Mouse (Mus musculus): Measurements from ENCODE around the gene Olfr15. TPM values are rescaled to one million over a fixed set of nuclear protein-coding genes. Genes with fewer than 3 reads are reported as not detected.
"Not testable (repeated sequence)": the region's sequence is repeated elsewhere in the genome, so short reads cannot be mapped to it uniquely, and the experiment has no call there.

Olfr15 gene
- polyA plus RNA-seq, 1 experiment from 2014 or later: not detected

DNA sequence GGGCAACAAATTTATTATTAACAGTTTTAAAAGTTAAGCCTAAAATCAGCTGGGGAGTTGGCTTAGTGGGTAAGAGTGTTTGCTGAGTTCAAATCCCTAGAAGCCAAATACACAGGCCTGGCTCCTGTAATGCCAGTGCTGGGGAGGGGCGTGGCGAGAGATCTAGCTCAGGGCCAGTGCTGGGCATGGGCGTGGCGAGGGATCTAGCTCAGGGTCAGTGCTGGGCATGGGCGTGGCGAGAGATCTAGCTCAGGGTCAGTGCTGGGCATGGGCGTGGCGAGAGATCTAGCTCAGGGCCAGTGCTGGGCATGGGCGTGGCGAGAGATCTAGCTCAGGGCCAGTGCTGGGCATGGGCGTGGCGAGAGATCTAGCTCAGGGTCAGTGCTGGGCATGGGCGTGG lies 20.6 kb downstream of the Olfr15 start:
- not testable (repeated sequence) for ATAC-seq (ENCODE audit: insufficient number of reproducible peaks, insufficient read depth, low FRiP score, low read depth); H3K36me3 ChIP-seq (ENCODE audit: control insufficient read depth, insufficient read depth, low read length); H3K4me2 ChIP-seq (ENCODE audit: low read length); H3K4me3 ChIP-seq (ENCODE audit: control insufficient read depth in 1 of 2, insufficient read depth in 1 of 2, low read depth in 1 of 2, low read length in 2 of 2); H3K27ac ChIP-seq (replicated peaks in 1 of 2; ENCODE audit: control insufficient read depth in 1 of 2, insufficient read depth in 1 of 2, low read depth in 2 of 2, low read length in 2 of 2); H3K9me3 ChIP-seq (ENCODE audit: control insufficient read depth, low read length); H3K4me1 ChIP-seq (ENCODE audit: control insufficient read depth in 2 of 2, insufficient read depth in 2 of 2, low read length in 2 of 2); H3K9ac ChIP-seq (ENCODE audit: low read length); H3K27me3 ChIP-seq (ENCODE audit: control insufficient read depth, insufficient read depth, low read length)
- 89% methylated on average over 13 of the region's 13 CpGs for WGBS

DNA sequence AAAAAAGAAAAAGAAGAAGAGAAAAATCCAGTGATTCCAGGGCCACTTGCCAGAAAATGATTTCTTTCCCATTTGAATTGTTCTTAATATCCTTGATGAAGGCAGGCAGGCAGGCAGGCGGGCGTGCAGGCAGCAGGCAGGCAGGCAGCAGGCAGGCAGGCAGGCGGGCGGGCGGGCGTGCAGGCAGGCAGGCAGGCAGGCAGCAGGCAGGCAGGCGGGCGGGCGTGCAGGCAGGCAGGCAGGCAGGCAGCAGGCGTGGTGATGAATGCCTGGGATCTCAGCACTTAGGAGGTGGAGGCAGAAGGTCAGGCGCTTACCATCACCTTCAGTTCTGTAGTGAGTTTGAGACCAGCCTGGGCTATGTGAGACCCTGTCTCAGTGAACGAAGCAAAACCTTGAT lies 21.9 kb downstream of the Olfr15 start:
- ATAC-seq (ENCODE audit: insufficient number of reproducible peaks, insufficient read depth, low FRiP score, low read depth): no peak
- H3K27me3 ChIP-seq (ENCODE audit: control insufficient read depth, insufficient read depth, low read length): no peaks in the 10 kb centered on the region
- no peak overlapping the region for H3K4me3 ChIP-seq (ENCODE audit: control insufficient read depth in 1 of 2, insufficient read depth in 1 of 2, low read depth in 1 of 2, low read length in 2 of 2)

DNA sequence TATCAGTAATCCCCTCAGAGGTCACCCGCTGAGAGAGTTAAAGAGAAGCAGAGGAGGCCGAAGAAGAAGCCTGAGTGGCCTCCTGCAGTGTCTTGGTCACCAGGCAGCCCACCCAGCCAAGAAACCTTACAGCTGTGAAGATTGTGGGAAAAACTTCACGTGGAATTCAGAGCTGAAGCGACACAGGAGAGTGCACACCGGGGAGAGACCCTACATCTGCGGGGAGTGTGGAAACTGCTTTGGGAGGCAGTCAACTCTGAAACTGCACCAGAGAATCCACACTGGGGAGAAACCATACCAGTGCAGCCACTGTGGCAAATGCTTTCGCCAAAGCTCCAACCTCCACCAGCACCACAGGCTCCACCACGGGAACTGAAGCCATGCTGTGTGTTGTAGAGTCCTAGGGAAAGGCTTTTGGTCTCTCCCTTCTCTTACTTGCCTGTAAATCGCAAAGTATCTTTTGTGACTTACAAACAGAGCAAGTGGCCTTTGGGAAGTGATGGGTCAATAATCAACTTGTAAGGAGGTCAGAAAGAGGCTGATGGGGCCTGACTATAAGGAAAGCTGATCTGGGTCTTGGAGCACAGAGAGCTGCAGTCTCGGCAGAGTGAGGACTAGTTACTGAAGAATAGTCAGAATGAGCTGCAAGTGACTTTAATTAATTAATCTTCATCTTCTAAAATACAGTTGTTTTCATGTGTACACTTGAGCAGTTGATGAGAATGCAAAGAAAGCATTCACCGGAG lies 23.9 kb downstream of the Olfr15 start:
- WGBS: 60% methylated on average over 11 of the region's 11 CpGs

More for the DNA sequence above, 21.9 kb downstream of the Olfr15 start:
- Histone ChIP-seq H3K4me1 (ENCODE audit: control insufficient read depth in 2 of 2, insufficient read depth in 2 of 2, low read length in 2 of 2) (peaks cover 1 to 5% of the 10 kb centered on the region in 2 experiments; a peak in 2 of 4 replicates), H3K4me2 (ENCODE audit: low read length) (no peak overlapping the region), H3K9me3 (ENCODE audit: control insufficient read depth, low read length) (no peaks in the 10 kb centered on the region), H3K27ac (replicated peaks in 1 of 2; ENCODE audit: control insufficient read depth in 1 of 2, insufficient read depth in 1 of 2, low read depth in 2 of 2, low read length in 2 of 2) (no peak overlapping the region), H3K36me3 (ENCODE audit: control insufficient read depth, insufficient read depth, low read length) (no peaks in the 10 kb centered on the region), H3K9ac (ENCODE audit: low read length) (no peak overlapping the region)
- 16% methylated on average over 11 of the region's 12 CpGs for WGBS

DNA sequence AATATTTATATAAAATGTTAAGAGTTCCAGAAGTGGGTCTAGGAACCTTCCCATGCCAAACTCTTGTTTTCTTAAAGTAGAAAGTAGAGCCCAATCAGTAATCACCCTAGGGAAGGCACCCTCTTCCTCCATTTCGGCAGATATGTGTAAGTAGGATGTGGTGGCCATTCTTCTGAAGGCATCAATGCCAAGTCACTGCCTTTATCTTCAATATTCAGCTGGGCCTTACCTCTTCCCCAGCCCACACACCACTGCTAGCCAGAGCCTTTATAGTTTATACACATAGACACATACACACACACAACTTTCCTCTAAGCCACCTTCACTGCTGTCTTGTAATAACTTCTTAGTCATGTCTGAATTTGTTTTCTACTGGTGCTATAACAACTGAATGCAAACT lies 25.1 kb downstream of the Olfr15 start:
- Histone ChIP-seq H3K9ac (ENCODE audit: low read length) (no peak overlapping the region), H3K4me3 (ENCODE audit: control insufficient read depth in 1 of 2, insufficient read depth in 1 of 2, low read depth in 1 of 2, low read length in 2 of 2) (no peak overlapping the region), H3K9me3 (ENCODE audit: control insufficient read depth, low read length) (no peaks in the 10 kb centered on the region), H3K27me3 (ENCODE audit: control insufficient read depth, insufficient read depth, low read length) (no peaks in the 10 kb centered on the region), H3K4me2 (ENCODE audit: low read length) (no peak overlapping the region), H3K4me1 (ENCODE audit: control insufficient read depth in 2 of 2, insufficient read depth in 2 of 2, low read length in 2 of 2) (no peaks in the 10 kb centered on the region), H3K36me3 (ENCODE audit: control insufficient read depth, insufficient read depth, low read length) (peaks cover 5% of the 10 kb centered on the region), H3K27ac (replicated peaks in 1 of 2; ENCODE audit: control insufficient read depth in 1 of 2, insufficient read depth in 1 of 2, low read depth in 2 of 2, low read length in 2 of 2) (no peak overlapping the region)
- WGBS: 69% methylated on average over 1 of the region's 1 CpGs
- ATAC-seq (ENCODE audit: insufficient number of reproducible peaks, insufficient read depth, low FRiP score, low read depth): no peak

More for the DNA sequence above, 23.9 kb downstream of the Olfr15 start:
- H3K36me3 ChIP-seq (ENCODE audit: control insufficient read depth, insufficient read depth, low read length): no peaks in the 10 kb centered on the region
- no peak overlapping the region for H3K4me2 ChIP-seq (ENCODE audit: low read length)
- H3K9ac ChIP-seq (ENCODE audit: low read length): no peak overlapping the region
- no peak overlapping the region for H3K27ac ChIP-seq (replicated peaks in 1 of 2; ENCODE audit: control insufficient read depth in 1 of 2, insufficient read depth in 1 of 2, low read depth in 2 of 2, low read length in 2 of 2)
- H3K4me1 ChIP-seq (ENCODE audit: control insufficient read depth in 2 of 2, insufficient read depth in 2 of 2, low read length in 2 of 2): no peaks in the 10 kb centered on the region
- H3K4me3 ChIP-seq (ENCODE audit: control insufficient read depth in 1 of 2, insufficient read depth in 1 of 2, low read depth in 1 of 2, low read length in 2 of 2): no peak overlapping the region
- ATAC-seq (ENCODE audit: insufficient number of reproducible peaks, insufficient read depth, low FRiP score, low read depth): no peak
- no peaks in the 10 kb centered on the region for H3K27me3 ChIP-seq (ENCODE audit: control insufficient read depth, insufficient read depth, low read length)
- H3K9me3 ChIP-seq (ENCODE audit: control insufficient read depth, low read length): no peaks in the 10 kb centered on the region

DNA sequence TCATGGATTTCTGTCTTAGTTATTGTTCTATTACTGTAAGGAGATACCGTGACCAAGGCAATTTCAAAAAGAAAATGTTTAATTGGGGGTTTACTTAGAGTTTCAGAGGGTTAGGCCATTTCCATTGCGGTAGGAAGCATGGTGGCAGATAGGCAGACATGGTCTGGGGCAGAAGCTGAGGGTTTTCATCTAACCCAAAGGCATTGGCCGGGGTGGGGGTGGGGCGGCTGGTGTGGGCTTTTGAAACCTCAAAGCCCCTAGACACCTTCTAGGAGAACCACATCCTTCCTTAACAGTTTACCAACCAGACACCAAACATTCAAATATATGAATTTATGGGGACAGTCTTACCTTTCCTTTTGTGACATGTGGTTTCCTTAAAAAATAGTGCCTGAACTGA lies 28.6 kb downstream of the Olfr15 start:
- Histone ChIP-seq H3K27ac (replicated peaks in 1 of 2; ENCODE audit: control insufficient read depth in 1 of 2, insufficient read depth in 1 of 2, low read depth in 2 of 2, low read length in 2 of 2) (no peak overlapping the region), H3K4me3 (ENCODE audit: control insufficient read depth in 1 of 2, insufficient read depth in 1 of 2, low read depth in 1 of 2, low read length in 2 of 2) (no peak overlapping the region), H3K4me1 (ENCODE audit: control insufficient read depth in 2 of 2, insufficient read depth in 2 of 2, low read length in 2 of 2) (no peaks in the 10 kb centered on the region), H3K27me3 (ENCODE audit: control insufficient read depth, insufficient read depth, low read length) (no peaks in the 10 kb centered on the region), H3K9me3 (ENCODE audit: control insufficient read depth, low read length) (no peaks in the 10 kb centered on the region), H3K9ac (ENCODE audit: low read length) (no peak overlapping the region), H3K4me2 (ENCODE audit: low read length) (no peak overlapping the region), H3K36me3 (ENCODE audit: control insufficient read depth, insufficient read depth, low read length) (peaks cover 30% of the 10 kb centered on the region)
- WGBS: 91% methylated on average over 4 of the region's 4 CpGs
- no peak for ATAC-seq (ENCODE audit: insufficient number of reproducible peaks, insufficient read depth, low FRiP score, low read depth)

DNA sequence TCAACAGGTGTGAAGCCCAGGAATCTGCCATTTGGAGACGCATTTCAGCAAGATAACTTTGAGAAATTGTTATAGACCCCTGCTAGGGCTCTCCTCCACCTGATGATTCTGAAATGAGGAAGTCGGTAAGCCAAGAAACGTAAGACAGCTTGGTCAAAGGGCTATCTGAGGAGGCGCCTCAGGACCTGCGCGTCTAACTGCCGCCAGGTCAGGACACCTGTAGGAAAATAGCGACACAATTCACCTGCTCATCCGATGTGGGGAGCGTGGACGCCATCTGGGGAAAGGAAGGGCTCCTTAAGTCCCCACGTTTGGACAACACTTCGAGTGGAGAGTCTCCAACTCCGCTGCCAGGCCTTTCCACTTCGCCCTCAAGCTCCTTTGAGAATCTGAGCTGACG lies 41.1 kb downstream of the Olfr15 start:
- 2% methylated on average over 16 of the region's 16 CpGs for WGBS
- H3K27me3 ChIP-seq (ENCODE audit: control insufficient read depth, insufficient read depth, low read length): no peaks in the 10 kb centered on the region
- H3K4me3 ChIP-seq (ENCODE audit: control insufficient read depth in 1 of 2, insufficient read depth in 1 of 2, low read depth in 1 of 2, low read length in 2 of 2): peak overlapping the region; percentile 63 to 85
- H3K27ac ChIP-seq (replicated peaks in 1 of 2; ENCODE audit: control insufficient read depth in 1 of 2, insufficient read depth in 1 of 2, low read depth in 2 of 2, low read length in 2 of 2): peak overlapping the region; percentile 55 to 58
- peaks cover 3 to 10% of the 10 kb centered on the region in 2 experiments; a peak in 3 of 4 replicates for H3K4me1 ChIP-seq (ENCODE audit: control insufficient read depth in 2 of 2, insufficient read depth in 2 of 2, low read length in 2 of 2)
- H3K9me3 ChIP-seq (ENCODE audit: control insufficient read depth, low read length): no peaks in the 10 kb centered on the region
- ATAC-seq (ENCODE audit: insufficient number of reproducible peaks, insufficient read depth, low FRiP score, low read depth): no peak
- H3K36me3 ChIP-seq (ENCODE audit: control insufficient read depth, insufficient read depth, low read length): peaks cover 28% of the 10 kb centered on the region
- H3K4me2 ChIP-seq (ENCODE audit: low read length): peak overlapping the region; percentile 93
- H3K9ac ChIP-seq (ENCODE audit: low read length): peak overlapping the region; percentile 81

DNA sequence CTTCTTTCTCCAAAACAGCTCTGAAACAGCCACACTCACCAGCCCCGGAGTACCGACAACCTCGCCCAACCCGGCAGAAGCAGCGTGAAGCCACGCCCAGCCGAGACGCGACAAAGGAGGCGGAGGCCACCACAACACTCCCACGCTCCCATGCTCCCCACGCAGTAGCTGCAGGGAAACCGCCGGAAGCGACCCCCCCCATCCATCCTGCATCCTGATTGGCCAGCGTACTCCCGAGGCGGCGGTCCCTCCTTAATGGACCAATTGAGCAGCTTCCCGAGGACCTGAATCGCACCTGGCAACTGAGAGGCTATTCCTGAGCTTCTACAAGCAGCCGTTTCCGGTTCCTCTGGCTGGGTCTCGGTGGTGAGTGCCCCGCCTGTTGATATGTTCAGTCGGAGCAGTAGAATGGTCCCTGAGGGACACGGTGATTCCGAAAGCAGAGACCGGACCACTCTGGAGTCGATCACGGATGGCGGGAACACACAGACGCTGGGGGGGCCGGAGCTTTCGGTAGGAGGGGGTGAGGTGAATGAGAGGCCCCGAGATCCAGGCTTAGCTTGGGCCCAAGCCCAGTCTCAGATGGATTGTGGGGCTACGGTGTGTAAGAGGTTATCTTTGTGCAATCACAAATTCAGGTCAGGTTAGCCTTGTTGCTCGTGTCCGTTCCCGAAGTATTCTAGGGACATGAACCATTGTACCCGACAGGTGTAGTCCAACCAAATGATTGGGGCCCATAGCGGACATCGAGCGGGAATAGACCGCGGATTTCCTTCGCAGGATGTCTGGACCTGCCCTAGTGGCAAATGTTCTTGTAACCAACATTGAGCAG lies 41.8 kb downstream of the Olfr15 start, which contains the start of gene Naa60:
Gene Naa60, plus strand, starts transcription at position 160 of the 832 bp plus-strand sequence.
- Histone ChIP-seq H3K4me3 (ENCODE audit: control insufficient read depth in 1 of 2, insufficient read depth in 1 of 2, low read depth in 1 of 2, low read length in 2 of 2) (peak within 1 kb of the TSS; percentile 63 to 85), H3K9ac (ENCODE audit: low read length) (peak within 1 kb of the TSS; percentile 81), H3K4me1 (ENCODE audit: control insufficient read depth in 2 of 2, insufficient read depth in 2 of 2, low read length in 2 of 2) (peaks cover 3 to 10% of the 10 kb centered on the region in 2 experiments; a peak in 3 of 4 replicates), H3K4me2 (ENCODE audit: low read length) (peak within 1 kb of the TSS; percentile 93), H3K27me3 (ENCODE audit: control insufficient read depth, insufficient read depth, low read length) (no peaks in the 10 kb centered on the region), H3K36me3 (ENCODE audit: control insufficient read depth, insufficient read depth, low read length) (peaks cover 30% of the 10 kb centered on the region), H3K27ac (replicated peaks in 1 of 2; ENCODE audit: control insufficient read depth in 1 of 2, insufficient read depth in 1 of 2, low read depth in 2 of 2, low read length in 2 of 2) (peak within 1 kb of the TSS; percentile 58 to 61), H3K9me3 (ENCODE audit: control insufficient read depth, low read length) (no peaks in the 10 kb centered on the region)
- peak; percentile 98 for ATAC-seq (ENCODE audit: insufficient number of reproducible peaks, insufficient read depth, low FRiP score, low read depth)
- 5% methylated on average over 47 of the region's 47 CpGs for WGBS

All from heart, embryonic 14.5 days (tissue).